Mouse (Mus musculus): Measurements from ENCODE around the gene Supt4a. TPM values are rescaled to one million over a fixed set of nuclear protein-coding genes. Genes with fewer than 3 reads are reported as not detected.

Supt4a gene
- polyA plus RNA-seq, 1 experiment from 2014 or later = 166 TPM

GRCm38 (mm10) chr11:87756251-87756820, 19.0 kb downstream of the Supt4a start:
- Histone ChIP-seq H3K9ac (replicated peaks; ENCODE audit: low read depth) (no peak overlapping the region), H3K36me3 (ENCODE audit: insufficient read depth, low read length) (no peaks in the 10 kb centered on the region), H3K27ac (ENCODE audit: low read length) (no peak overlapping the region), H3K4me1 (ENCODE audit: insufficient read depth, low read depth, low read length) (no peaks in the 10 kb centered on the region), H3K9me3 (ENCODE audit: low read length) (no peaks in the 10 kb centered on the region), H3K4me3 (ENCODE audit: low read depth, low read length) (peak overlapping the region; percentile 12; the same call in 1 of the 2 replicates), H3K27me3 (replicated peaks; ENCODE audit: insufficient read depth, low read length) (peaks cover 7% of the 10 kb centered on the region; the same call in 1 of the 2 replicates), H3K4me2 (replicated peaks; ENCODE audit: low read depth, low read length) (no peak overlapping the region)
- TF ChIP-seq CTCF (IDR thresholded peaks at IDR 0.05) (no peak), EP300 (IDR thresholded peaks at IDR 0.05) (no peak)
- WGBS = 78% methylated on average over 15 of the region's 15 CpGs
- peak; percentile 42 for ATAC-seq
- peak; percentile 28 for DNase-seq (ENCODE audit: low spot score)

DNA sequence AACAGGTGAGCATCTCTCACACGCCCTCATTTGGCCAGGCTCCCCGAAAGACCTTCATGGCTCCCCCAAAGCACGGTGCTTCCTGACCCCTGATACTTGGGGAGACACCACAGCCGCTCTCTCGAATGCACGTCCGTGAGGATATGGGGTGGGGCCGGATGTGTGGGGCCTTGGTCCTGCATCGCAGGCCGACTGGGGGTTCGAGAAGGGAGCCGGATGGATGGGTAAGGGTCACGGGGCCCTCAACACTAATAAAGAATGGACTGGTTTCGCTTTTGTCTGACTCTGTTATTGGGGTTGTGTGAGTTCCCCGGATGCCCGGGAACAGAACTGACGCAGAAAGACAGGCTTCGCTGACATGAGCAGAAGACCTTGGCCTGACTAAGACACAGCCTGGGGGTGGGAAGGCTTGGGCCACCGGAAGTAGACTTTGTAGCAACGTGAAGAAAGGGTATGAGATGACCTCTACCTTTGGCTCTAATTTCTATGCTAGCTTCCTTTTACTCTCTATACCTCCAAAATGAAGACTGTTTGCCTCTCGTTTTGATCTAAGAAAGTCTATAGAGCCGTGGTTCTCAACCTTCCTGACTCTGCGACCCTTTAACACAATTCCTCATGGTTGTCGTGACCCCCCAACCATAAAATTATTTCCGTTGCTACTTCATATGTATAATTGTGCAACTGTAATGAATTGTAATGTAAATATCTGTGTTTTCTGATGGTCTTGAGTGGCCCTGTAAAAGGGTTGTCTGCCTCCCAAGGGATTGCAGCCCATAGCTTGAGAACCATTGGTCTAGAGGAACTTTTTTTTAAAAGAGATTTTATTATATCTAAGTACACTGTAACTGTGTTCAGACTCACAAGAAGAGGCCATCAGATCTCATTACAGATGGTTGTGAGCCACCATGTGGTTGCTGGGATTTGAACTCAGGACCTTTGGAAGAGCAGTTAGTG, 19.9 kb downstream of the Supt4a start:
- Histone ChIP-seq H3K4me2 (replicated peaks; ENCODE audit: low read depth, low read length) (no peak overlapping the region), H3K9me3 (ENCODE audit: low read length) (no peaks in the 10 kb centered on the region), H3K27ac (ENCODE audit: low read length) (no peak overlapping the region), H3K9ac (replicated peaks; ENCODE audit: low read depth) (no peak overlapping the region), H3K4me1 (ENCODE audit: insufficient read depth, low read depth, low read length) (no peaks in the 10 kb centered on the region), H3K36me3 (ENCODE audit: insufficient read depth, low read length) (no peaks in the 10 kb centered on the region), H3K27me3 (replicated peaks; ENCODE audit: insufficient read depth, low read length) (peaks cover 12% of the 10 kb centered on the region; the same call in 1 of the 2 replicates), H3K4me3 (ENCODE audit: low read depth, low read length) (peak overlapping the region; percentile 12; the same call in 1 of the 2 replicates)
- ATAC-seq (no peak), DNase-seq (ENCODE audit: low spot score) (no peak)
- no peak for TF ChIP-seq CTCF (IDR thresholded peaks at IDR 0.05)
- WGBS = 81% methylated on average over 25 of the region's 25 CpGs

- Histone ChIP-seq H3K27me3 (replicated peaks; ENCODE audit: insufficient read depth, low read length) (peaks cover 21% of the 10 kb centered on the region; the same call in 1 of the 2 replicates), H3K4me3 (ENCODE audit: low read depth, low read length) (no peak overlapping the region)
- TF ChIP-seq EP300 (IDR thresholded peaks at IDR 0.05) (no peak), CTCF (IDR thresholded peaks at IDR 0.05) (no peak)
Observed at GRCm38 (mm10) chr11:87758161-87758911, 21.0 kb downstream of the Supt4a start.

DNA sequence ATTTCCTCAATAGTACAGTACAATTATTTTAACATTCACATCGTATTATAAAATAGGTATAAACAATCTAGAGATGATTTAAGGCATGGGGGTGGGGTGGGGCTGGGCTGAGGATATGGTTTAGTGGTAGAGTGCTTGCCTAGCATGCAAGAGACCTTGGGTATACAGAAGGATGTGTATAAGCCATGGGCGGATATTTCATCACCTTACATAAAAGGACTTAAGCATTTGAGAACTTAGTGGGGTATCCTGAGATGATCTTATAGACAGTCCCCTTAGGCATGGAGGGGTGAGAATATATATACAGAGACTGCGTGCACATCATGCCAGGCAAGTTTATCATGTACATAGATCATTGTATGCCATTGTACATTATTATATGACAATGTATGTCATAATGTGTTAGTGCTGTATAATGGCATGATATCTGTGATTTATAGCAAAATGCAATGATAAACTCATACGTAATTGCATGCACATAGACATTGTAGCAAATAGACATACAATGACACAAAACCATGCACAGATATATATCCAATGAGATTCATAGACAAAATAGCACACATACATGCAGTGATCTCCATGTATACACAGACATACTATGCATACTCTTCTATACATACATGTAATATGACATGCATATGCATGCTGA, 21.7 kb downstream of the Supt4a start:
- Histone ChIP-seq H3K4me3 (ENCODE audit: low read depth, low read length) (no peak overlapping the region), H3K4me1 (ENCODE audit: insufficient read depth, low read depth, low read length) (peaks cover 4% of the 10 kb centered on the region; the same call in 1 of the 2 replicates), H3K4me2 (replicated peaks; ENCODE audit: low read depth, low read length) (no peak overlapping the region), H3K36me3 (ENCODE audit: insufficient read depth, low read length) (no peaks in the 10 kb centered on the region), H3K9me3 (ENCODE audit: low read length) (no peaks in the 10 kb centered on the region), H3K9ac (replicated peaks; ENCODE audit: low read depth) (no peak overlapping the region), H3K27me3 (replicated peaks; ENCODE audit: insufficient read depth, low read length) (peaks cover 22% of the 10 kb centered on the region; the same call in 1 of the 2 replicates), H3K27ac (ENCODE audit: low read length) (no peak overlapping the region)
- DNase-seq (ENCODE audit: low spot score) (no peak), ATAC-seq (no peak)
- TF ChIP-seq EP300 (IDR thresholded peaks at IDR 0.05) = no peak
- TF ChIP-seq CTCF (IDR thresholded peaks at IDR 0.05) = no peak
- 61% methylated on average over 4 of the region's 4 CpGs for WGBS

More at GRCm38 (mm10) chr11:87758161-87758911, 21.0 kb downstream of the Supt4a start:
- Histone ChIP-seq H3K36me3 (ENCODE audit: insufficient read depth, low read length) (no peaks in the 10 kb centered on the region), H3K9ac (replicated peaks; ENCODE audit: low read depth) (no peak overlapping the region), H3K9me3 (ENCODE audit: low read length) (no peaks in the 10 kb centered on the region), H3K27ac (ENCODE audit: low read length) (no peak overlapping the region), H3K4me1 (ENCODE audit: insufficient read depth, low read depth, low read length) (no peaks in the 10 kb centered on the region), H3K4me2 (replicated peaks; ENCODE audit: low read depth, low read length) (no peak overlapping the region)
- DNase-seq (ENCODE audit: low spot score) = no peak
- ATAC-seq = no peak
- WGBS = 74% methylated on average over 7 of the region's 7 CpGs

- H3K27ac ChIP-seq (ENCODE audit: low read length) = no peak overlapping the region
- WGBS = 3% methylated on average over 3 of the region's 3 CpGs
- H3K4me2 ChIP-seq (replicated peaks; ENCODE audit: low read depth, low read length) = no peak overlapping the region
- no peak overlapping the region for H3K9ac ChIP-seq (replicated peaks; ENCODE audit: low read depth)
- DNase-seq (ENCODE audit: low spot score) = no peak
- TF ChIP-seq CTCF (IDR thresholded peaks at IDR 0.05) (peak; percentile 45), EP300 (IDR thresholded peaks at IDR 0.05) (no peak)
- no peaks in the 10 kb centered on the region for H3K36me3 ChIP-seq (ENCODE audit: insufficient read depth, low read length)
- H3K4me3 ChIP-seq (ENCODE audit: low read depth, low read length) = no peak overlapping the region
- no peak for ATAC-seq
- no peaks in the 10 kb centered on the region for H3K9me3 ChIP-seq (ENCODE audit: low read length)
- peaks cover 27% of the 10 kb centered on the region; the same call in 1 of the 2 replicates for H3K27me3 ChIP-seq (replicated peaks; ENCODE audit: insufficient read depth, low read length)
- H3K4me1 ChIP-seq (ENCODE audit: insufficient read depth, low read depth, low read length) = peaks cover 4% of the 10 kb centered on the region; the same call in 1 of the 2 replicates
Observed at GRCm38 (mm10) chr11:87759609-87760005, 22.3 kb downstream of the Supt4a start.
